Mouse (Mus musculus): ENCODE measurements around the gene Eed.

The Eed gene

DNA sequence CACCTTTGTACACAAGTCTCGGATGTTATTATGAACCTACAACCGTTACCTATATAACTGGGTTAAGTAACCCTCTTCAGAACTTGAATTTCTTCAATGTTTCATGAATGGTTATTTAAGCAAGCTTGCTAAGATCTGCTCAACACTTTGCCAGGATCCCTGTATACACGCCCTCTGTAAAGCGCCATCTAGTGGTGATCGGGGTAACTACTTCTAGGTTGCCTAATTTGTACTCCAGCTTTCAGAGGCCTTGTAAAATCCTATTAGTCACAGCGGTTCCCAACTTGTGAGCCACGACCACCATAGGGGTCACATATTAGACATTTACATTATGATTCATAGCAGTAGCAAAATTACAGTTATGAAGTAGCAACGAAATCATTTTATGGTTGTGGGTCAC is 72.8 kb downstream of the Eed start:
- peak; percentile 89 to 93 for DNase-seq

Measured in cerebellum, postnatal 10 days (tissue).